Mouse (Mus musculus) cortical plate, adult 2 months (tissue): ENCODE measurements around the gene Arrb2.

ENCODE experiments used
- CTCF ChIP-seq: fragments of 200-500 bp; IDR thresholded peaks from 2 replicates; pipeline ENCODE4 v1.5.1; 2011; ENCODE audit warnings: mild to moderate bottlenecking, control low read depth, low read length; ENCODE audit not compliant: insufficient read depth; ENCODE audit errors: extremely low read depth
- POLR2A ChIP-seq: fragments of 200-500 bp; IDR thresholded peaks from 2 replicates; pipeline ENCODE4 v1.6.1; 2011; ENCODE audit warnings: mild to moderate bottlenecking, low read length, control low read depth; ENCODE audit not compliant: insufficient read depth; ENCODE audit errors: extremely low read depth

DNA sequence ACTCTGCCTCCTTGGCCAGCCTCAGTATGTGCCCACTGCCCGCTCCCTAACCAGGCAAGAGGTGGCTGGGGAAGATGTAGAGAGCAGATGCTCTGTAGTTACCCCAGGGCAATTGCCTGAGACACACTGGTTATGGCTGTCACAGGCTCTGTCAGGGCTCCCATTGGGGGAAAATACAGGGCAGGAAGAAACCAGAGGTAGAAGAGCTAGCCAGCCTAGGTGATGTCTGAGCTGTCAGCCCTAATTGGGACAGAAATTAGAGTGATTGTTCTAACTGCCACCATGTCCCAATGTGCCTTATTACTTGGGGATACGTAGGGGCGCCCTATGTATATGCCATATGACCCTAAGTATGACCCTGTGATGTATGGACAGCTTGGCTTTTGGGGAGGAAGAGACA, 1.5 kb downstream of the Arrb2 start:
- TF ChIP-seq CTCF (no peak), POLR2A (no peak)
